Mouse (Mus musculus) limb, embryonic 10.5 days (tissue): ENCODE measurements at regions not wholly inside any gene's neighbourhood (a gene's known extent, or its start where the extent isn't known, plus 50 kb on each side); places are given as distances from the start of the nearest gene placed in this dataset.

Source experiments
- DNase-seq: peaks from one replicate; pipeline ENCODE4 v3.0.0-alpha.2; 2017; ENCODE audit warnings: low spot score
- H3K27ac ChIP-seq: fragments of 300-500 bp; sonication (generic); 2 replicates; pipeline ENCODE4 v1.5.1; 2016; ENCODE audit warnings: mild to moderate bottlenecking
- H3K27me3 ChIP-seq: fragments of 300-500 bp; sonication (generic); 2 replicates; pipeline ENCODE4 v1.6.1; 2016; ENCODE audit warnings: low read depth, mild to moderate bottlenecking; ENCODE audit not compliant: poor library complexity, severe bottlenecking
- H3K36me3 ChIP-seq: fragments of 300-500 bp; sonication (generic); 2 replicates; pipeline ENCODE4 v1.6.1; 2016; ENCODE audit warnings: mild to moderate bottlenecking, moderate library complexity
- H3K4me1 ChIP-seq: fragments of 300-500 bp; sonication (generic); 2 replicates; pipeline ENCODE4 v1.6.1; 2016
- H3K4me3 ChIP-seq: fragments of 300-500 bp; sonication (generic); 2 replicates; pipeline ENCODE4 v1.5.1; 2016; ENCODE audit warnings: mild to moderate bottlenecking, moderate library complexity
- H3K9me3 ChIP-seq: fragments of 300-500 bp; sonication (generic); replicated peaks from 2 replicates; pipeline ENCODE4 v1.6.1; 2016; ENCODE audit warnings: mild to moderate bottlenecking
- WGBS: fragments of 180-500 bp; shearing (Covaris S2); methylation state at CpG from one replicate; pipeline ENCODE4 v1.1.7; 2016; 5-methylcytosine and 5-hydroxymethylcytosine counted together

- H3K27ac ChIP-seq, result no peak overlapping the region
- peaks cover 100% of the 10 kb centered on the region for H3K27me3 ChIP-seq
- no peaks in the 10 kb centered on the region for H3K36me3 ChIP-seq
- WGBS, result 16% methylated on average over 3 of the region's 3 CpGs
- no peak for DNase-seq
- no peak overlapping the region for H3K4me3 ChIP-seq
- H3K9me3 ChIP-seq, result no peaks in the 10 kb centered on the region
- peaks cover 20% of the 10 kb centered on the region for H3K4me1 ChIP-seq
Measured at GRCm38 (mm10) chr7:79527984-79528383, 61.8 kb upstream of the Polg start.

- peaks cover 100% of the 10 kb centered on the region for H3K27me3 ChIP-seq
- peak overlapping the region; percentile 1; the same call in 1 of the 2 replicates for H3K4me3 ChIP-seq
Measured at GRCm38 (mm10) chr7:79525690-79526630, 59.8 kb upstream of the Polg start.

GRCm38 (mm10) chr7:79524921-79525320 lies 58.8 kb upstream of the Polg start:
- H3K4me1 ChIP-seq, result peaks cover 16% of the 10 kb centered on the region
- DNase-seq, result no peak
- H3K4me3 ChIP-seq, result no peak overlapping the region
- peak overlapping the region; percentile 34; the same call in 1 of the 2 replicates for H3K27ac ChIP-seq
- no peaks in the 10 kb centered on the region for H3K9me3 ChIP-seq
- 72% methylated on average over 10 of the region's 10 CpGs for WGBS
- peaks cover 100% of the 10 kb centered on the region for H3K27me3 ChIP-seq
- H3K36me3 ChIP-seq, result no peaks in the 10 kb centered on the region

More at GRCm38 (mm10) chr7:79525690-79526630, 59.8 kb upstream of the Polg start:
- DNase-seq, result no peak
- Histone ChIP-seq H3K4me1 (peaks cover 16% of the 10 kb centered on the region), H3K27ac (peak overlapping the region; percentile 64), H3K36me3 (no peaks in the 10 kb centered on the region), H3K9me3 (no peaks in the 10 kb centered on the region)
- 29% methylated on average over 14 of the region's 14 CpGs for WGBS

GRCm38 (mm10) chr7:79523696-79524095 lies 57.5 kb upstream of the Polg start:
- Histone ChIP-seq H3K27me3 (peaks cover 100% of the 10 kb centered on the region), H3K27ac (no peak overlapping the region), H3K4me3 (no peak overlapping the region), H3K4me1 (peaks cover 16% of the 10 kb centered on the region), H3K36me3 (no peaks in the 10 kb centered on the region), H3K9me3 (no peaks in the 10 kb centered on the region)
- WGBS, result 76% methylated on average over 4 of the region's 4 CpGs
- DNase-seq, result no peak

- Histone ChIP-seq H3K27me3 (peaks cover 100% of the 10 kb centered on the region), H3K9me3 (no peaks in the 10 kb centered on the region), H3K36me3 (no peaks in the 10 kb centered on the region), H3K4me3 (no peak overlapping the region), H3K4me1 (peaks cover 16% of the 10 kb centered on the region), H3K27ac (no peak overlapping the region)
- 81% methylated on average over 3 of the region's 3 CpGs for WGBS
- no peak for DNase-seq
Measured at GRCm38 (mm10) chr7:79522046-79522445, 55.9 kb upstream of the Polg start.

GRCm38 (mm10) chr7:79521259-79521658 lies 55.1 kb upstream of the Polg start:
- no peaks in the 10 kb centered on the region for H3K9me3 ChIP-seq
- 58% methylated on average over 5 of the region's 5 CpGs for WGBS
- no peaks in the 10 kb centered on the region for H3K36me3 ChIP-seq
- no peak overlapping the region for H3K4me3 ChIP-seq
- H3K27me3 ChIP-seq, result peaks cover 100% of the 10 kb centered on the region
- peaks cover 13% of the 10 kb centered on the region for H3K4me1 ChIP-seq
- no peak for DNase-seq
- H3K27ac ChIP-seq, result no peak overlapping the region

- WGBS, result 63% methylated on average over 2 of the region's 2 CpGs
- H3K27ac ChIP-seq, result no peak overlapping the region
Measured at GRCm38 (mm10) chr7:79520222-79520710, 54.1 kb upstream of the Polg start.

GRCm38 (mm10) chr7:79518928-79519327 lies 52.8 kb upstream of the Polg start:
- Histone ChIP-seq H3K36me3 (no peaks in the 10 kb centered on the region), H3K4me3 (no peak overlapping the region), H3K4me1 (peaks cover 9% of the 10 kb centered on the region), H3K9me3 (no peaks in the 10 kb centered on the region), H3K27ac (no peak overlapping the region), H3K27me3 (peaks cover 100% of the 10 kb centered on the region)
- WGBS, result 78% methylated on average over 7 of the region's 7 CpGs
- no peak for DNase-seq

More at GRCm38 (mm10) chr7:79520222-79520710, 54.1 kb upstream of the Polg start:
- Histone ChIP-seq H3K36me3 (no peaks in the 10 kb centered on the region), H3K4me3 (no peak overlapping the region), H3K4me1 (peaks cover 8% of the 10 kb centered on the region), H3K27me3 (peaks cover 100% of the 10 kb centered on the region), H3K9me3 (no peaks in the 10 kb centered on the region)
- DNase-seq, result no peak

GRCm38 (mm10) chr7:79517581-79518337 lies 51.6 kb upstream of the Polg start:
- Histone ChIP-seq H3K4me1 (peaks cover 9% of the 10 kb centered on the region), H3K36me3 (no peaks in the 10 kb centered on the region), H3K27ac (no peak overlapping the region), H3K27me3 (peaks cover 100% of the 10 kb centered on the region), H3K9me3 (no peaks in the 10 kb centered on the region), H3K4me3 (no peak overlapping the region)
- no peak for DNase-seq
- 66% methylated on average over 5 of the region's 5 CpGs for WGBS

- peaks cover 100% of the 10 kb centered on the region for H3K27me3 ChIP-seq
- no peaks in the 10 kb centered on the region for H3K9me3 ChIP-seq
- DNase-seq, result no peak
- WGBS, result 83% methylated on average over 4 of the region's 4 CpGs
- H3K4me3 ChIP-seq, result no peak overlapping the region
- peaks cover 9% of the 10 kb centered on the region for H3K4me1 ChIP-seq
- H3K36me3 ChIP-seq, result no peaks in the 10 kb centered on the region
- no peak overlapping the region for H3K27ac ChIP-seq
Measured at GRCm38 (mm10) chr7:79516287-79516686, 50.1 kb upstream of the Polg start.
